16 mouse cellular contexts compared by ENCODE assay signal in the genomic region with DNA sequence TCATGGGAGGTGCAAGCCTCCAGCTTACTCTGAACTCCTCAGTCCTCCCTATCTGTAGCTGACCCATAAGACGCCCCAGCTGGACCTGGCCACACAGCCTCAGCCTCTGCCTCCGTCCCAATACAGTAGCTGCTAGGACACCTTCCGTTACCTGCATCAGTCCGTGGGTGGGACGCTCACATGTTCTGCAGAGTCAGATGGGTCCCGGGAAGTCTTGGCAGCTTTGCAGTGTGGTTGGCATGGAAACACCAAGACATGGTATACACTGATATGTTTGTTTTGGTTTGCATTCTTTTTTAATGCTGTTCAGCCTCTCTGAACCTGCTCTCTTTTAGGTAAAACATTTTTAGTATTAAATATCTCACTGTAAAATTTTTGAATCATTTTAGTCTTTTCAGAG. TPM values are rescaled to one million over a fixed set of nuclear protein-coding genes. Genes with fewer than 3 reads are reported as not detected.
"Had no signal": no experiment of that assay in that cellular context is flagged by ENCODE, and none has a peak within 500 bp of the region (broad histone marks: within the 10 kb centered on the region; RNA-seq: fewer than 3 reads in every experiment).

No protein-coding gene starts in this region.

- H3K27me3 ChIP-seq: lung, embryonic 15.5 days; megakaryocyte, embryonic 14.5 days; stomach, embryonic 15.5 days had no signal

- H3K4me2 ChIP-seq: liver, embryonic 11.5 days; lung, embryonic 15.5 days; midbrain, embryonic 11.5 days; stomach, embryonic 15.5 days had no signal

- H3K4me1 ChIP-seq: limb, embryonic 10.5 days; lung, embryonic 15.5 days; megakaryocyte, embryonic 14.5 days; stomach, embryonic 15.5 days had no signal

- ATAC-seq: inflammation-experienced regulatory T-cells, adult 6 months; intestine, postnatal 0 days; liver, postnatal 0 days; midbrain, embryonic 16.5 days had no signal

- H3K4me3 ChIP-seq: limb, embryonic 10.5 days; lung, embryonic 15.5 days; megakaryocyte, embryonic 14.5 days; stomach, embryonic 15.5 days had no signal

- DNase-seq: kidney, adult 8-10 months; kidney, postnatal 25 days; liver, postnatal 0 days; lung, postnatal 14 days; thymus, adult 2 months; thymus, postnatal 25 days had no signal

- H3K27ac ChIP-seq: limb, embryonic 10.5 days; lung, embryonic 15.5 days; macrophage; stomach, embryonic 15.5 days had no signal

- H3K9ac ChIP-seq: liver, postnatal 0 days; lung, embryonic 15.5 days; stomach, embryonic 15.5 days had no signal

- H3K9me3 ChIP-seq: limb, embryonic 10.5 days; lung, embryonic 15.5 days; megakaryocyte, embryonic 14.5 days; stomach, embryonic 15.5 days had no signal

RNA-seq across cellular contexts. Expression of a gene that starts 58.2 kb away (rescaled TPM):
- polyA plus RNA-seq: macrophage; midbrain, embryonic 11.5 days had no signal
